Mouse (Mus musculus): ENCODE data around the gene Polr3e. TPM values are rescaled to one million over a fixed set of nuclear protein-coding genes. Genes with fewer than 3 reads are reported as not detected.
"Not testable (repeated sequence)": the region's sequence is repeated elsewhere in the genome, so short reads cannot be mapped to it uniquely, and the experiment has no call there.

Polr3e gene
- polyA plus RNA-seq, 1 experiment = 22.0 TPM

DNA sequence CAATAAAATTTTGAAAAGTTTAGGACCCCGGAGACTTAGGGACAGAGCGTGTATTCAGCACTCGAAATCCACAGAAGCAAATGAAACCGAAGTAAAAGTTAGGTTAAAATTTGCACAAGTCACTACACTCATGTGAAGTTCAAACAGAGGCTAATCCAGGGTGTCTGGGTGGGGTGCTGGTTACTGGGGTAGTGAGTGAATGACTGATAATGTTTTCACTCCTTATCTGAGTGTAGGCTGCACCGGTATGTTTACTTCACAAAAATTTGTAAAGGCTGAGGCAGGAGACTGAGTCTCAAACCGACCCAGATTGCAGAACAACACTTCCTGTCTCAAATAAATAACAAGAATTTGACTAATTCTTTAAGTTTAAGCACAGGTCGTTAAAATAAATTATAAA, 51.7 kb downstream of the Polr3e start:
- Histone ChIP-seq H3K4me1 (ENCODE audit: control insufficient read depth, insufficient read depth, low read length) (peaks cover 10% of the 10 kb centered on the region), H3K4me3 (ENCODE audit: insufficient read depth, low read length) (no peak overlapping the region)
- TF ChIP-seq CTCF (IDR thresholded peaks at IDR 0.05; ENCODE audit: borderline replicate concordance, insufficient read depth, low read length) = no peak
- TF ChIP-seq POLR2A (IDR thresholded peaks at IDR 0.05; ENCODE audit: low read depth, low read length) = no peak

DNA sequence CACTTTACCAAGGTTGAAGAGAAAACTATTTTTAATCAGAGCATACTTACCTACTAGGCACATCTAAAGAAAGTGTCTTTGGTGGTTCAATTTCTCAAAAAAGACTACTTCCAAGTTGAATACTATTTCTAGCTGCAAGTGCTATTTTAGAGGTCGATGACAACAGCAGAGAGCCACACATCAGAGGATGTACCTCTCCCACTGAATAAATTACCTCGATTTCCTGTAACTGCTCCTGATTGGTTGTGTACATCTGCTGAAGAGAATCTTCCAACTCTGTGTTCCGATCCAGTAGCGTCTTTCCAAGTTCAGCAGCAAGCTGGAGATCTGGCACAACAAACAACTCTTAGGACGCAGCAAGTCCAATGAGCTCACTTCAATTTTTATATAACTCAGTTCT, 52.6 kb downstream of the Polr3e start:
- TF ChIP-seq POLR2A (IDR thresholded peaks at IDR 0.05; ENCODE audit: low read depth, low read length) (no peak), CTCF (IDR thresholded peaks at IDR 0.05; ENCODE audit: borderline replicate concordance, insufficient read depth, low read length) (no peak)
- Histone ChIP-seq H3K4me3 (ENCODE audit: insufficient read depth, low read length) (no peak overlapping the region), H3K27ac (ENCODE audit: insufficient read depth, low read length) (no peak overlapping the region), H3K4me1 (ENCODE audit: control insufficient read depth, insufficient read depth, low read length) (peaks cover 9% of the 10 kb centered on the region)

More for the DNA sequence above, 51.7 kb downstream of the Polr3e start:
- no peak overlapping the region for H3K27ac ChIP-seq (ENCODE audit: insufficient read depth, low read length)

DNA sequence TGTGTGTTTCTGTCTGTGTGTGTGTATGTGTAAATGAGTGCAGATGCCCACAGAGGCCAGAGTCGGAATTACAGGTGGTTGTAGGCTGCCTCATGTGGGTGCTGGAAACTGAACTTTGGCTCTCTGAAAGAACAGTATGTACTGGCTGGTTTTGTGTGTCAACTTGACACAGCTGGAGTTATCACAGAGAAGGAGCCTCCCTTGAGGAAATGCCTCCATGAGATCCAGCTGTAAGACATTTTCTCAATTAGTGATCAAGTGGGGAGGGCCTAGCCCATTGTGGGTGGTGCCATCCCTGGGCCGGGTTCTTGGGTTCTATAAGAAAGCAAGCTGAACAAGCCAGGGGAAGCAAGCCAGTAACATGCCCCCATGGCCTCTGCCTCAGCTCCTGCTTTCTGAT, 54.9 kb downstream of the Polr3e start:
- H3K4me1 ChIP-seq (ENCODE audit: control insufficient read depth, insufficient read depth, low read length) = peaks cover 20% of the 10 kb centered on the region
- not testable (repeated sequence) for H3K27ac ChIP-seq (ENCODE audit: insufficient read depth, low read length); H3K4me3 ChIP-seq (ENCODE audit: insufficient read depth, low read length)

DNA sequence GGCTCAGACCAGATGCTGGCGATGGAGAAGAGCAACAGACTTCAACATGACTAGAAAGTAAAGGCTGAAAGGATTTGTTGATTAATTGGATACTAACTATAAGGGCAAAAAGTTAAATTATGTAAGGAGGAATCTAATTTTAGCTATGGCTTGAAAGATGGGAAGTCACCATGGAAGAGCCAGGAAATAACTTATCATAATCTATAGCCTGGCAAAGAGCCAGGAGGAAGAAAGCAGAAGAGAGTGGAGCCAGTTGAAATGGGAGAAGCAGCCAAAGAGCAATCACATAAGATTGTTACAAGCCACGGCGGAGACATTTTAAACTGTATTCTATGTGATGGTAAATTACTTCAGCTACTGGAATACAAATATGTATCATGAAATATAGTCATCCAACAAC, 56.5 kb downstream of the Polr3e start:
- TF ChIP-seq POLR2A (IDR thresholded peaks at IDR 0.05; ENCODE audit: low read depth, low read length) (no peak), CTCF (IDR thresholded peaks at IDR 0.05; ENCODE audit: borderline replicate concordance, insufficient read depth, low read length) (no peak)
- H3K27ac ChIP-seq (ENCODE audit: insufficient read depth, low read length) = no peak overlapping the region
- peaks cover 24% of the 10 kb centered on the region for H3K4me1 ChIP-seq (ENCODE audit: control insufficient read depth, insufficient read depth, low read length)
- no peak overlapping the region for H3K4me3 ChIP-seq (ENCODE audit: insufficient read depth, low read length)

DNA sequence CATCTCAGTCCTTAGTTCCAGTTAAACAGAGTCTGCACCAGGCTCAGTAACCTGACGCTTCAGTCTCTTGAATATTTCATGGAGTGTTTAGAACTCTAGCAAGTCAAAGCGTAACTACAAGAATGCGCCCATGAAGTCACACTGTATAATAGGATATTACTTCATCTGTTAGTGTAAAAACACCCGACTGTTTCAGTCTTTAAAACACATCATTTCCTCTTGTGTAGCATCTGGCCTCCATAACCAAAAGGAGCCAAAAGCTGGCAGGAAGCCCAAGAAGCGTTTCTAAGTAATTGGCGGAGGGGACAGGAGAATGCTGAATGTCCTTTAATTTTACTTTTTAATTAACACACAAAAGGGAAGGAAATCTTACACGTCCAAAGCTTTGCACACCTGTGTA, 59.5 kb downstream of the Polr3e start:
- no peak for TF ChIP-seq POLR2A (IDR thresholded peaks at IDR 0.05; ENCODE audit: low read depth, low read length)
- TF ChIP-seq CTCF (IDR thresholded peaks at IDR 0.05; ENCODE audit: borderline replicate concordance, insufficient read depth, low read length) = no peak
- Histone ChIP-seq H3K27ac (ENCODE audit: insufficient read depth, low read length) (peak overlapping the region; percentile 67; the same call in 1 of the 2 replicates), H3K4me3 (ENCODE audit: insufficient read depth, low read length) (no peak overlapping the region), H3K4me1 (ENCODE audit: control insufficient read depth, insufficient read depth, low read length) (peaks cover 24% of the 10 kb centered on the region)

DNA sequence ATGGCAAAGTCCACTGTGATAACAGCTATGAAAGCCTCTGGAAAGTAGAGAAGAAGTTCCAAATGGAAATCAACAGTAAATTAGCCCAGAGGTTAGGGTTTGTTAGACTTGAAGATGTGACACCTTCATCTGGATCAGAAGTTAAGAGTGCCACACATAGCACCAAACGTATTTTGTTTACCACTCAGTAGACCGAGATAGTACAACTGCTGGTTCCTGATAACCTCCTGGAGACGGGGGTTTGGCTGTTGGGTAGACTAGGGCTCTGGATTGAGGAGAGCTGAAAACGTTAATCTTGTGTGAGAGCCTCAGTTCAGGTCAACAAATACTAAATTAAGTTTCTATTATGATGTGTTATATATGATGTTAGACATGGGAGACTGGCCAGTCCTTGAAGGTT, 62.5 kb downstream of the Polr3e start:
- no peak for TF ChIP-seq CTCF (IDR thresholded peaks at IDR 0.05; ENCODE audit: borderline replicate concordance, insufficient read depth, low read length)
- TF ChIP-seq POLR2A (IDR thresholded peaks at IDR 0.05; ENCODE audit: low read depth, low read length) = no peak
- H3K4me1 ChIP-seq (ENCODE audit: control insufficient read depth, insufficient read depth, low read length) = peaks cover 15% of the 10 kb centered on the region
- H3K27ac ChIP-seq (ENCODE audit: insufficient read depth, low read length) = no peak overlapping the region
- H3K4me3 ChIP-seq (ENCODE audit: insufficient read depth, low read length) = peak overlapping the region; percentile 91

DNA sequence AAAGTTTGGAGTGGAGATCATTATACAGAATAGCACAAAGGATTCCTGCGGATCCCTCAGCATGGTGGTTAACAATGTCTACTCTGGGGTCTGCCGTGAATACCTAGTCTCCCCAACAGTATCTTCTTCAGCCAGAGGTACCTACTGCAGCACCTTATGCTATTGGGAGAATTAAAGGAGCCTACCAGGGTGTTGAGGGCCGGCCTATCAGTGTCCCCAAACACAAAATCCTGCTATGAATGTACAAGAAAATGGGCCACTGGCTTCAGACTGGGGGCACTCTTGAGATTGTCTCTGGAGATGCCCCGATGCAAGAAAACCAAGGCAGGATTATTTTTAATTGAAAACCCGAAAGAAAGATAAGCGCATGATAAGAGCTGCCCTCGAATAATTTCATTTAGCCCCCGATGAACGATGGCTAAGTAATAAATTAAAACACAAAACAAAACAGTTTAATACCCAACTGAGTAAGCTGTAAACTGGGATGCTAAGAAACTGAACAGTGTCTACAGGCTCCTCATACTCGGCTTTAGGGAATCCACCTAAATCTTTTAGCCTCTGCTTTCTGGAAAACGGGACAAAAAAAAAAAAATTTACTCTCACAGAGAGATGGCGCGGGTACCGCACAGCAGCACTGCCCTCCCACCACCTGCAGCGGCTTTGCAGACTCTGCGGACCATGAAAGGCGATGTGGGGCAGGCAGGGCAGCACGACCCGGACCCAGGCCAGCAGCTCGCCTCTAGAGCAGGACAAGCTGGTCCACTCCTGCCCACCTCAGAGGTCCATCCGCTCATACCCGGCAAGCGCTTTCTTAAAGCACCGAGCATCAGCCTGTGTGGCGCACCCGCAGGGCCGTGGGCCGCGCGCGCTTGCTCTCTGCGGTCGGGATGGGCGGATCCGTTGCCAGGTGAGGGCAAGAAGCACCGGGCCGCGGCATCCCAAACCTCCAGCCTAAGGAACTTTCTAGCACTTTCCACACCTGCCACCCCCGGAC, 63.7 kb downstream of the Polr3e start:
- H3K4me1 ChIP-seq (ENCODE audit: control insufficient read depth, insufficient read depth, low read length) = peaks cover 10% of the 10 kb centered on the region
- H3K27ac ChIP-seq (ENCODE audit: insufficient read depth, low read length) = no peak overlapping the region
- H3K4me3 ChIP-seq (ENCODE audit: insufficient read depth, low read length) = peak overlapping the region; percentile 91
- TF ChIP-seq POLR2A (IDR thresholded peaks at IDR 0.05; ENCODE audit: low read depth, low read length) (no peak), CTCF (IDR thresholded peaks at IDR 0.05; ENCODE audit: borderline replicate concordance, insufficient read depth, low read length) (no peak)

DNA sequence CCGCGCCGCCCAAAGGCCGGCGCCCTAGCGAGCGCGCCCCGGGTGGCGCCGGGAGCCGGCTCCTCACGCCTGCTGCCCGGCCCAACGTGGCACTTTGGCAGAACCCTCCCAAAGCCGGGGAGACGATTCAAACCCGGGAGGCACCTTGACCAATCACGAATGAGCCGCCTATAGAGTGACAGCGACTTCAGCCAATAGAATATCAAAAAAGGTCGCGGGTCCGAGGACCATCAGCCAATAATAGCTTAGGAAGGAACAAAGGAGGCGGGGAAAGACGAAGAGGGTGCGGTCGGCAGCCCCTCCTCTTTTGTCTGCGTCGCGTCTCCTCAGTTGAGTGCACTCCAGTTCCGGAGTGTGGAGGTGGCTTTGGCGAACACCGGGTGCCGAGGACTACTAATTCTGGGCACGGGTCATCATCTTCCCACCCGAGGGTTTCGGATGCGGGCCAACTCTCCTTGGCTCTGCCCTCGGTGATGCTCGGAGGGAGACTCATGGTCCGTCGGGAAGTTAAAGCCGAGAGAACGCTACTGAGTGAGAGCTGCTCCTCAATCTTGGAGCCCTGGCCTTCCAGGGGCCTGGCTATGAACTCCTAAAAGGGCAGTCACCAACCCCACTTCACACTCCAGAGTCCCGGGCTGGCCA, 64.8 kb downstream of the Polr3e start, which contains the start of the genes Cdr2 and Mfsd13b:
TSS of gene Cdr2 (minus strand) at position 113 of the 642 bp plus-strand sequence.
TSS of gene Mfsd13b (plus strand) at position 310 of the 642 bp plus-strand sequence.
- no peak for TF ChIP-seq CTCF (IDR thresholded peaks at IDR 0.05; ENCODE audit: borderline replicate concordance, insufficient read depth, low read length)
- peak; percentile 95 for TF ChIP-seq POLR2A (IDR thresholded peaks at IDR 0.05; ENCODE audit: low read depth, low read length)
- peak within 1 kb of the TSS; percentile 76 for H3K27ac ChIP-seq (ENCODE audit: insufficient read depth, low read length)
- peak within 1 kb of the TSS; percentile 91 for H3K4me3 ChIP-seq (ENCODE audit: insufficient read depth, low read length)

DNA sequence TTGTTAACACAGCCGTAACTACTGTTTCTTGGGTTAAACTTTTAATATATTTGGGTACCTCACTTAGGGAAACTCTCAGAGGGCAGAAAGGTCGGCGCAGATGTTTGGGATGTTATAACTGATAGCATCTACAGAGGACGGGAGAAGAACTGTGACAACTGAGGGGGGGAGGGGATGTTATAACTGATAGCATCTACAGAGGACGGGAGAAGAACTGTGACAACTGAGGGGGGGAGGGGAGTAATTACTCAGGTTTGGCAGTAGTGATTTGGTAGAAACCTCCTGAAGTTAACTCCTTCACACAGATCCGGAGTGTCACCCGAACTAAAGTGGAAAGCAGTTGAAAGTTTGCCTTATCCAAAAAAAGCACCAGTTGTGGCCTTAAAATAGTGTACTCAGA, 65.4 kb downstream of the Polr3e start:
- Histone ChIP-seq H3K27ac (ENCODE audit: insufficient read depth, low read length) (peak overlapping the region; percentile 76; the same call in 1 of the 2 replicates), H3K4me3 (ENCODE audit: insufficient read depth, low read length) (peak overlapping the region; percentile 85), H3K4me1 (ENCODE audit: control insufficient read depth, insufficient read depth, low read length) (peaks cover 4% of the 10 kb centered on the region; the same call in 1 of the 2 replicates)
- TF ChIP-seq CTCF (IDR thresholded peaks at IDR 0.05; ENCODE audit: borderline replicate concordance, insufficient read depth, low read length) (no peak), POLR2A (IDR thresholded peaks at IDR 0.05; ENCODE audit: low read depth, low read length) (no peak)

More for the DNA sequence above, 64.8 kb downstream of the Polr3e start, which contains the start of the genes Cdr2 and Mfsd13b:
- H3K4me1 ChIP-seq (ENCODE audit: control insufficient read depth, insufficient read depth, low read length) = peaks cover 4% of the 10 kb centered on the region; the same call in 1 of the 2 replicates
